Mouse (Mus musculus) MEL (cell line): Measurements from ENCODE around the gene Rpl38.

Experiments used
- BHLHE40 ChIP-seq: IDR thresholded peaks from 2 replicates; pipeline ENCODE4 v1.6.1; 2012; ENCODE audit warnings: low read depth, mild to moderate bottlenecking, inconsistent platforms, low read length, improper control_type of control experiment, borderline replicate concordance
- CHD2 ChIP-seq: IDR thresholded peaks from 2 replicates; pipeline ENCODE4 v1.6.1; 2011; ENCODE audit warnings: low read length, improper control_type of control experiment
- CTCF ChIP-seq, 3 experiments: IDR thresholded peaks in 2 of 3; conservative IDR thresholded peaks in 1 of 3; 2 replicates each; pipeline ENCODE4 v1.5.1; 2011 to 2012; ENCODE audit warnings: low read length in 3 of 3, low read depth in 2 of 3, mild to moderate bottlenecking in 2 of 3, improper control_type of control experiment in 1 of 3, inconsistent platforms in 1 of 3, mixed read lengths in 1 of 3, moderate library complexity in 1 of 3; ENCODE audit not compliant: control insufficient read depth in 1 of 3, insufficient read depth in 1 of 3, poor library complexity in 1 of 3, severe bottlenecking in 1 of 3
- E2F4 ChIP-seq: IDR thresholded peaks from 2 replicates; pipeline ENCODE4 v1.6.1; 2011; ENCODE audit warnings: low read depth, low read length, improper control_type of control experiment, borderline replicate concordance
- GATA1 ChIP-seq: IDR thresholded peaks from 2 replicates; pipeline ENCODE4 v1.6.1; 2011; ENCODE audit warnings: low read depth, low read length, improper control_type of control experiment
- KAT2A ChIP-seq: conservative IDR thresholded peaks from 2 replicates; pipeline ENCODE4 v1.6.1; 2012; ENCODE audit warnings: low read depth, low read length, improper control_type of control experiment, inconsistent platforms
- MAX ChIP-seq: IDR thresholded peaks from 2 replicates; pipeline ENCODE4 v1.6.1; 2011; ENCODE audit warnings: low read length, improper control_type of control experiment
- POLR2A ChIP-seq, 2 experiments: IDR thresholded peaks; 2 replicates each; pipeline ENCODE4 v1.6.1; 2011 to 2012; ENCODE audit warnings: low read length in 2 of 2, mild to moderate bottlenecking in 2 of 2, control low read depth in 1 of 2, improper control_type of control experiment in 1 of 2, low read depth in 1 of 2, moderate library complexity in 1 of 2; ENCODE audit not compliant: control insufficient read depth in 1 of 2, insufficient read depth in 1 of 2, poor library complexity in 1 of 2

GRCm38 (mm10) chr11:114680291-114680690 lies 12.0 kb downstream of the Rpl38 start:
- TF ChIP-seq E2F4, result no peak
- TF ChIP-seq GATA1, result no peak
- TF ChIP-seq POLR2A (IDR thresholded peaks at IDR 0.05; ENCODE audit: control insufficient read depth in 1 of 2, insufficient read depth in 1 of 2, low read depth in 1 of 2, low read length in 2 of 2, poor library complexity in 1 of 2), result no peak
- no peak for TF ChIP-seq KAT2A
- no peak for TF ChIP-seq CTCF (IDR thresholded peaks at IDR 0.05 in 2 of 3, conservative IDR thresholded peaks at IDR 0.05 in 1 of 3; ENCODE audit: control insufficient read depth in 1 of 3, insufficient read depth in 1 of 3, low read depth in 2 of 3, low read length in 3 of 3, poor library complexity in 1 of 3, severe bottlenecking in 1 of 3)
- TF ChIP-seq CHD2, result no peak
- TF ChIP-seq MAX, result no peak
- no peak for TF ChIP-seq BHLHE40
